Mouse (Mus musculus) inflammation-experienced regulatory T-cells, adult 6 months (primary cell): ENCODE results near the gene Zfp781. TPM values are rescaled to one million over a fixed set of nuclear protein-coding genes. Genes with fewer than 3 reads are reported as not detected.
"Not testable (repeated sequence)": the region's sequence is repeated elsewhere in the genome, so short reads cannot be mapped to it uniquely, and the experiment has no call there.

Source experiments
- ATAC-seq: one replicate; pipeline ENCODE4 v1.8.0; 2017
- polyA plus RNA-seq, 3 experiments: library from polyadenylated mRNA; unstranded; fragments of 100-300 nt; shearing (Covaris generic); gene quantifications; one replicate each; pipeline ENCODE4 v1.2.1; 2017

Gene Zfp781
- 1 to 10 TPM; 2.4 to 3.7 (median 3.1) TPM for polyA plus RNA-seq

- peak; percentile 98 for ATAC-seq
These were observed at the start of gene Zfp781 for GRCm38 (mm10) chr10:81929842-81930743. TSS of gene Zfp781 (minus strand) at chr10:81930480.

- not testable (repeated sequence) for ATAC-seq
These were observed 48.2 kb upstream of the Zfp781 start for GRCm38 (mm10) chr10:81978365-81979003.

- ATAC-seq, result not testable (repeated sequence)
These were observed 451 bp upstream of the Zfp781 start for GRCm38 (mm10) chr10:81930744-81931118.

- ATAC-seq, result peak; percentile 97
These were observed 66.6 kb downstream of the Zfp781 start, which contains the start of gene Gm32687 for GRCm38 (mm10) chr10:81863409-81864407. TSS of gene Gm32687 (plus strand) at chr10:81863934.

Other genes with a start within 250 kb of the Zfp781 start
- gene Zfp433, start 225.7 kb downstream of the Zfp781 start, polyA plus RNA-seq, result 10 to 100 TPM; 17.8 to 23.8 (median 18.4) TPM
- 1 to 10 TPM; 6.9 to 9.1 (median 7.6) TPM for gene Gm3055, start 159.3 kb downstream of the Zfp781 start, polyA plus RNA-seq
- gene Gm4767, start 118.3 kb downstream of the Zfp781 start, polyA plus RNA-seq, result 1 to 10 TPM; 5.5 to 7.2 (median 6.0) TPM
- 1 to 10 TPM; 1.3 to 9.8 (median 4.8) TPM for gene Gm32687, start 66.5 kb downstream of the Zfp781 start, polyA plus RNA-seq
- 10 to 100 TPM; 11.8 to 17.0 (median 13.9) TPM for gene Zfp873, start 117.6 kb upstream of the Zfp781 start, polyA plus RNA-seq
- gene BC024063, start 152.9 kb upstream of the Zfp781 start, polyA plus RNA-seq, result 1 to 10 TPM; 3.3 to 6.8 (median 3.9) TPM
- 10 to 100 TPM; 10.4 to 15.3 (median 11.6) TPM for gene AU041133, start 197.5 kb upstream of the Zfp781 start, polyA plus RNA-seq